Mouse (Mus musculus): ENCODE measurements around the gene Glp1r. TPM values are rescaled to one million over a fixed set of nuclear protein-coding genes. Genes with fewer than 3 reads are reported as not detected.

Gene Glp1r
- polyA plus RNA-seq, 1 experiment from 2014 or later: 0.96 TPM

DNA sequence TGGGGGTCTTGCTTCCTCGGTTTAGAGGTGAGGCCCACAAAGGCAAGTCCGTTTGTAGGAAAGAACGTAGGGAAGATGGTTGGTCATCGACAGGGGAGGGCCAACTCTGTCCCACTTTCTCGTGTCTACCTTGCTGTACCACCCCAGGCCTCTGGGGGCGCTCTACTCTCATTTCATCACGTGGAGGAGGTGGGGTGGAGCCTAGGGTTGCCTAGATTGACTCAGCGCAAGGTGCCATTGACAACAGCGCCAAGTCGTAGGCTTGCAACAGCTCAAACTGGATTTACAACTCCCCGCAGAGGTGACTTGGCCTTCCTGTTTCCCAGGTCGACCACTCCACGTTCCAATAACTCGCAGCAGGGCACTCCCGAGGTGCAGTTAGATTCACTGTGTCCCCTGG lies 27.3 kb upstream of the Glp1r start:
- no peaks in the 10 kb centered on the region for H3K36me3 ChIP-seq (replicated peaks; ENCODE audit: control insufficient read depth, insufficient read depth)
- WGBS: 65% methylated on average over 15 of the region's 15 CpGs
- 0 out of 2 replicates have a peak, but pooled peaks cover 3% of the 10 kb centered on the region for H3K9me3 ChIP-seq (ENCODE audit: control insufficient read depth, low read length)
- no peaks in the 10 kb centered on the region for H3K4me1 ChIP-seq (replicated peaks; ENCODE audit: control insufficient read depth, insufficient read depth, low read length)
- H3K9ac ChIP-seq: no peak overlapping the region
- no peak for ATAC-seq (ENCODE audit: low FRiP score)
- H3K27ac ChIP-seq: no peak overlapping the region
- no peak overlapping the region for H3K4me3 ChIP-seq (replicated peaks; ENCODE audit: low read length)
- DNase-seq (ENCODE audit: low spot score): no peak
- no peaks in the 10 kb centered on the region for H3K27me3 ChIP-seq (ENCODE audit: control insufficient read depth, insufficient read depth, low read length)
- H3K4me2 ChIP-seq (replicated peaks): no peak overlapping the region

DNA sequence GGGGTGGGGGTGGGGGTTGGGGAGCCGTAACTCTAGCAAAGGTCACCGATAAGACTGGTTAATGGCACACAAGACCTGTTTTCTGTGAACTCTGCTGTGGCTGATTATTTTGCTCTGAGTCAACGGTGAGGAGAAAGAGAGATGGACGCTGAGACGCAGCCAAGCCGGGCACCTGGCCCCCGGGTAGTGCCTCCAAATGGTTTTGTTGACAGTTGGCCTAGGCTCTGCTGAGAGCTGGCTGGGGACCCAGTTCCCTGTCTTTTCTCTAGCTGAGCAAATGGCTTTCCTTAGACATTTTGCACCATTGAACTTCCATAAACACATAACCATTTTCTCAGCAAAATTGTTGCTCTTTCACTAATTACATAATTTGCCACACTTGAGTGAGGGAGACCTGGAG lies 24.2 kb upstream of the Glp1r start:
- Histone ChIP-seq H3K9me3 (ENCODE audit: control insufficient read depth, low read length) (0 out of 2 replicates have a peak, but pooled peaks cover 3% of the 10 kb centered on the region), H3K4me3 (replicated peaks; ENCODE audit: low read length) (no peak overlapping the region), H3K4me1 (replicated peaks; ENCODE audit: control insufficient read depth, insufficient read depth, low read length) (peaks cover 9% of the 10 kb centered on the region; the same call in 1 of the 2 replicates), H3K27me3 (ENCODE audit: control insufficient read depth, insufficient read depth, low read length) (no peaks in the 10 kb centered on the region), H3K9ac (no peak overlapping the region), H3K27ac (no peak overlapping the region), H3K36me3 (replicated peaks; ENCODE audit: control insufficient read depth, insufficient read depth) (no peaks in the 10 kb centered on the region), H3K4me2 (replicated peaks) (no peak overlapping the region)
- no peak for DNase-seq (ENCODE audit: low spot score)
- no peak for ATAC-seq (ENCODE audit: low FRiP score)
- WGBS: 82% methylated on average over 7 of the region's 7 CpGs

DNA sequence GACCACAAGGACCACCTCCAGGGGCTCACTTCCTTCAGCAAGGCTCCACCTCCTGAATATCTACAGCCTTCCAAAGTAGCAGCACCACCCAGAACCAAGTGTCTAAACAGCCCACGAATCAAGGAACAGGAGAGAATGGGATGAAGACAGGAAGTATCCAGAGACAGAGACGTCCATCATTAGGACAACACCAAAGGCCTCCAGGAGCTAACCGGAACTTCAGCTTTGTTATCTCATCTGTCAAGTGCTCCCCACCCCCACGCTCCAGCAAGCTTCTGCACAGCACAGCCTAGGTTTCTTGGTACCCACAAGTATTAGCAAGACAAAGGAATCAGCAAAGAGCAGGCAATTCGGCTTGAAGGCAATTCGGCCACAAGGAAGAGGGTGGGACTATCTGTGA lies 23.0 kb upstream of the Glp1r start:
- H3K4me1 ChIP-seq (replicated peaks; ENCODE audit: control insufficient read depth, insufficient read depth, low read length): peaks cover 17% of the 10 kb centered on the region
- H3K9ac ChIP-seq: no peak overlapping the region
- no peak overlapping the region for H3K4me2 ChIP-seq (replicated peaks)
- ATAC-seq (ENCODE audit: low FRiP score) (no peak), DNase-seq (ENCODE audit: low spot score) (no peak)
- WGBS: 18% methylated on average over 6 of the region's 6 CpGs
- no peak overlapping the region for H3K4me3 ChIP-seq (replicated peaks; ENCODE audit: low read length)
- H3K27ac ChIP-seq: no peak overlapping the region
- 0 out of 2 replicates have a peak, but pooled peaks cover 3% of the 10 kb centered on the region for H3K9me3 ChIP-seq (ENCODE audit: control insufficient read depth, low read length)
- H3K27me3 ChIP-seq (ENCODE audit: control insufficient read depth, insufficient read depth, low read length): no peaks in the 10 kb centered on the region
- no peaks in the 10 kb centered on the region for H3K36me3 ChIP-seq (replicated peaks; ENCODE audit: control insufficient read depth, insufficient read depth)

DNA sequence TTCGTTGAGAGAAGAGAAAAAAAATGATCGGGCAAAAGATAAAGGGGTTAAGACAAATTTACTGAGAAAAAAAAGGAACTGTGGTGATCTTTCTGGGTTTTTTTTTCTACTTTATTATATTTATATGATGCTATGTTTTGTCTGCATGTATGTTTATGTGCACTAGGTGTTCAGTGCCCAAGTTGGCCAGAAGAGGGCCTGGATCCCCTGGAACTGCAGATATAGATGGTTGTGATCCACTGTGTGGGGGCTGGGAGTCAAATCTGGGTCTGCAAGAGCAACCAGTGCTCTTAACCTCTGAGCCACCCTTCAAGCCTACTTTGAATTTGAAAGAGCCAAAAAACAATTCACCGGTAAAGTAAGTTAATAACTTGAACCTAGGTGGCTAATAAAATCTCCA lies 21.2 kb upstream of the Glp1r start:
- H3K36me3 ChIP-seq (replicated peaks; ENCODE audit: control insufficient read depth, insufficient read depth): no peaks in the 10 kb centered on the region
- 88% methylated on average over 3 of the region's 3 CpGs for WGBS

DNA sequence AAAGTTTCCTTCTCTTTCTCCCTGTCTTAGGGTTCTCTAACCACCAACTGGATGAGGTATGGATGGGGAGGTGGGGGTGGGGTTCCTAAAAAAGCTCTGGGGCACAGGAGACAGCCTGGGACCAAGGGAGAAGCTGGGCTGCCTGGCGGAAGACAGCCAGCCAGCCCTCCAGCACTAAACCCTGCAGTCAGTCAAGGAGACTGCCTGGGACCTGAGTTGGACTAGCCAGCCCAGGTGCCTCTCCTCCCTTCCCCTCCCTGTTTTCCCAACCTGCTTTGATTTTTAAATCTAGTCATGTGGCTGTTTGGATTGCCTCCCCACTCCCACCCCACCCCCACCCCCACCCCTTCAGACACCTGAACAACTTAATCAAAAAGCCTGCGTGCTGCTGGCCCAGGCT lies 20.6 kb upstream of the Glp1r start:
- DNase-seq (ENCODE audit: low spot score) (no peak), ATAC-seq (ENCODE audit: low FRiP score) (no peak)
- Histone ChIP-seq H3K4me3 (replicated peaks; ENCODE audit: low read length) (no peak overlapping the region), H3K27me3 (ENCODE audit: control insufficient read depth, insufficient read depth, low read length) (no peaks in the 10 kb centered on the region), H3K4me2 (replicated peaks) (no peak overlapping the region), H3K9me3 (ENCODE audit: control insufficient read depth, low read length) (0 out of 2 replicates have a peak, but pooled peaks cover 3% of the 10 kb centered on the region), H3K9ac (no peak overlapping the region), H3K36me3 (replicated peaks; ENCODE audit: control insufficient read depth, insufficient read depth) (no peaks in the 10 kb centered on the region), H3K27ac (no peak overlapping the region), H3K4me1 (replicated peaks; ENCODE audit: control insufficient read depth, insufficient read depth, low read length) (peaks cover 17% of the 10 kb centered on the region)
- 64% methylated on average over 2 of the region's 2 CpGs for WGBS

More for the DNA sequence above, 21.2 kb upstream of the Glp1r start:
- peaks cover 17% of the 10 kb centered on the region for H3K4me1 ChIP-seq (replicated peaks; ENCODE audit: control insufficient read depth, insufficient read depth, low read length)
- H3K9ac ChIP-seq: no peak overlapping the region
- H3K4me3 ChIP-seq (replicated peaks; ENCODE audit: low read length): no peak overlapping the region
- H3K4me2 ChIP-seq (replicated peaks): no peak overlapping the region
- H3K27me3 ChIP-seq (ENCODE audit: control insufficient read depth, insufficient read depth, low read length): no peaks in the 10 kb centered on the region
- H3K9me3 ChIP-seq (ENCODE audit: control insufficient read depth, low read length): 0 out of 2 replicates have a peak, but pooled peaks cover 3% of the 10 kb centered on the region
- DNase-seq (ENCODE audit: low spot score) (no peak), ATAC-seq (ENCODE audit: low FRiP score) (no peak)
- H3K27ac ChIP-seq: no peak overlapping the region

DNA sequence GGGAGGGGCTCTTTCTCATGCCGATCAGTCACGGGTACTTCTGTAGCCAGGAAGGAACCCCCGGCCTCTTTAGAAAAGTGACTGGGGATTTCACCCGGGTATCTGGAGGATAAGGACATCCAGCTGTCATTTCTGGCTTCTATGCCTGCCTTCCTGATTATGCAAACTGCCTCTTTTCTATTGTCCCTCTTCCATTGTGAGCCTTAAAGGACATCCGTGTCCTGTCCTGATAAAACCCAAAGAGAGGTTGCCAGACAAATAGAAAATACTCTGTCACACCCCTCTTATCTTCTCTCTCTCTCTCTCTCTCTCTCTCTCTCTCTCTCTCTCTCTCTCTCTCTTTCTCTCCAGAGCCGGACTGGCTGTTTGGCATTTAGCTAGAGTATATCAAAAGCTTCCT lies 19.4 kb upstream of the Glp1r start:
- Histone ChIP-seq H3K36me3 (replicated peaks; ENCODE audit: control insufficient read depth, insufficient read depth) (no peaks in the 10 kb centered on the region), H3K4me3 (replicated peaks; ENCODE audit: low read length) (no peak overlapping the region), H3K27ac (peak overlapping the region; percentile 46; the same call in 1 of the 2 replicates), H3K4me1 (replicated peaks; ENCODE audit: control insufficient read depth, insufficient read depth, low read length) (peaks cover 17% of the 10 kb centered on the region), H3K27me3 (ENCODE audit: control insufficient read depth, insufficient read depth, low read length) (no peaks in the 10 kb centered on the region), H3K4me2 (replicated peaks) (peak overlapping the region; percentile 21; the same call in 1 of the 2 replicates), H3K9ac (no peak overlapping the region), H3K9me3 (ENCODE audit: control insufficient read depth, low read length) (peaks cover 4% of the 10 kb centered on the region; the same call in 1 of the 2 replicates)
- peak; percentile 36 for DNase-seq (ENCODE audit: low spot score)
- WGBS: under 1% methylated on average over 6 of the region's 6 CpGs
- no peak for ATAC-seq (ENCODE audit: low FRiP score)

DNA sequence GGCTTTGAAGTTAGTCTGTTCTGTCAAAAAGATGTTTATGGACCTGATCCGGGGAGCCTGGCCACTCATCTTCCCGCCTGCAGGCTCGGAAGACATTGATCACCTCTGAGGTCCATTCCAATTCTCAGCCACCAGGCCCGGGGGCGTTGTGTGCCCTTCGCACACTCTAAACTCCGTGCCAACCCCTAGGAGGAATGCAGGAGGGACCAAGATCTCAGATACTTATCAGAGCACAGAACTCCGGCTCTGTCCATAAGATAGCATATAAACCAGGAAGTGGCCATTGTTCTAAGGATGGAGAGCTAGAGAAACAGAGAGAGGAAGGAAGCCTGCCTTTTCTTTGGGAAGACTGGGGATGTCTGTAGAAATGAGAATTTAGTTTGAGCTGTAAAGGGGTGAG lies 18.1 kb upstream of the Glp1r start:
- Histone ChIP-seq H3K4me2 (replicated peaks) (no peak overlapping the region), H3K4me1 (replicated peaks; ENCODE audit: control insufficient read depth, insufficient read depth, low read length) (peaks cover 17% of the 10 kb centered on the region), H3K36me3 (replicated peaks; ENCODE audit: control insufficient read depth, insufficient read depth) (no peaks in the 10 kb centered on the region), H3K9ac (no peak overlapping the region), H3K4me3 (replicated peaks; ENCODE audit: low read length) (no peak overlapping the region), H3K9me3 (ENCODE audit: control insufficient read depth, low read length) (peaks cover 4% of the 10 kb centered on the region; the same call in 1 of the 2 replicates), H3K27me3 (ENCODE audit: control insufficient read depth, insufficient read depth, low read length) (no peaks in the 10 kb centered on the region), H3K27ac (no peak overlapping the region)
- WGBS: 80% methylated on average over 8 of the region's 8 CpGs
- no peak for DNase-seq (ENCODE audit: low spot score)
- ATAC-seq (ENCODE audit: low FRiP score): no peak

DNA sequence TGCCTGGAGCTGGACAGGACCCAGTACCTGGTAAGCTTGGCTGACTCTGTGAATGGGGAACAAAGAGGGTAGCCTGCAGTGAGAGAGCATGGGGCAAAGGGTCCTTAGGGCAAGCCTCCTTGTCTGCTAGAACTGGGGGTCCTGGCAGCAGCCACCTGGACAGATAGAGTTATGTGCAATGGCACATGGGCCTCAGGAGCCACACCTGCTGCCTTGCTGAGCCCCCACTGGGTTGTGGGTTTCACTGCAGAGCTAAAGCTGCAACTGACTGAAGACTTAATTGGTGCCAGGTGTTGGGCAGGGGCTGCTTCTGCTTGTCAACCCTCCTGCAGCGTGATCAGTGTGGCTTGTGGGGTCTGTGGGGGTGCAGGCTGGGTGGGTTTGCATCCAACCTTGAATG lies 9.5 kb upstream of the Glp1r start:
- Histone ChIP-seq H3K4me2 (replicated peaks) (no peak overlapping the region), H3K9me3 (ENCODE audit: control insufficient read depth, low read length) (no peaks in the 10 kb centered on the region), H3K27ac (no peak overlapping the region), H3K4me1 (replicated peaks; ENCODE audit: control insufficient read depth, insufficient read depth, low read length) (no peaks in the 10 kb centered on the region), H3K4me3 (replicated peaks; ENCODE audit: low read length) (no peak overlapping the region), H3K36me3 (replicated peaks; ENCODE audit: control insufficient read depth, insufficient read depth) (no peaks in the 10 kb centered on the region), H3K9ac (no peak overlapping the region), H3K27me3 (ENCODE audit: control insufficient read depth, insufficient read depth, low read length) (no peaks in the 10 kb centered on the region)
- DNase-seq (ENCODE audit: low spot score): no peak
- 39% methylated on average over 1 of the region's 1 CpGs for WGBS
- ATAC-seq (ENCODE audit: low FRiP score): no peak

DNA sequence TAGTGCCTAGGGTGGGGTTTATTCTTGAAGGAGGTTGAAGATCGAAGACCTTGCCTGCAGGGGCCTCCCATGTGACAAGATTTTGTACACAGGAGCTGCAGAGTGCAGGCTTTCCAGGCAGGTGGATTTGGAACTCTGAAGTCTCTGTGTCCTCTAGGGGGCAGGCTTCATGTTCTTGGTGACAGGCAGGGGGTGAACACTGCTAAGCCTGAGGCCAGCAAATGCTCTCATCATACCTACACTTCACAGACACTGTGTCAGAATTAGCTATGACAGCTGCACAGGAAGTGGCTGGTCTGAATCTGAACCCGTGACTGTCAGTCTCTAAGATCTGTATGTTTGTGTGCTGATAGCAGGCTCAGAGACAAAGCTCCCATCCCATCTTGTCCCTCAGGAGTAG lies 8.9 kb upstream of the Glp1r start:
- Histone ChIP-seq H3K9me3 (ENCODE audit: control insufficient read depth, low read length) (no peaks in the 10 kb centered on the region), H3K27ac (no peak overlapping the region), H3K4me1 (replicated peaks; ENCODE audit: control insufficient read depth, insufficient read depth, low read length) (no peaks in the 10 kb centered on the region), H3K36me3 (replicated peaks; ENCODE audit: control insufficient read depth, insufficient read depth) (no peaks in the 10 kb centered on the region), H3K27me3 (ENCODE audit: control insufficient read depth, insufficient read depth, low read length) (no peaks in the 10 kb centered on the region), H3K9ac (no peak overlapping the region), H3K4me2 (replicated peaks) (no peak overlapping the region), H3K4me3 (replicated peaks; ENCODE audit: low read length) (no peak overlapping the region)
- DNase-seq (ENCODE audit: low spot score): peak; percentile 38
- 55% methylated on average over 2 of the region's 2 CpGs for WGBS
- no peak for ATAC-seq (ENCODE audit: low FRiP score)

DNA sequence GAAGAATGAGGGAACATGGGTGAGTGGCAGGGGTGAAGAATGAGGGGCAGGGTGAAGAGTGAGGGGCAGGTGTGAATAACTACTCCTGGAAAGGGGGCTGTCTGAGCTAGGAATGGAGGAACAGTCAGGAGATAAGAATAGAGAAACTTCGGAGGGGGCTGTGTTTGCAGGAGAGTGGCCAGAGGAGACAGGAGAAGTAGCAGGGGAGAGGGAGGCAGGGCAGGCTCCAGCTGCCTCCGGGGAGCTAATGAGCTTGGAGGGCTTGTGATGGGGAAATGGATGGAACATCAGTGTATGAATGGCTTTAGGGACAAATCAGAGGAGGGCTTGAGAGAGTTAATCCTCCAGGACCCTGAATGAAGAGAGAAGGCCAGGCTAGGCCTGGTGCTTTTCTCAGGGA lies 4.5 kb upstream of the Glp1r start:
- DNase-seq (ENCODE audit: low spot score) (no peak), ATAC-seq (ENCODE audit: low FRiP score) (no peak)
- Histone ChIP-seq H3K36me3 (replicated peaks; ENCODE audit: control insufficient read depth, insufficient read depth) (no peaks in the 10 kb centered on the region), H3K4me1 (replicated peaks; ENCODE audit: control insufficient read depth, insufficient read depth, low read length) (peaks cover 7% of the 10 kb centered on the region), H3K9ac (no peak overlapping the region), H3K4me3 (replicated peaks; ENCODE audit: low read length) (no peak overlapping the region), H3K27me3 (ENCODE audit: control insufficient read depth, insufficient read depth, low read length) (peaks cover 16% of the 10 kb centered on the region), H3K27ac (no peak overlapping the region), H3K9me3 (ENCODE audit: control insufficient read depth, low read length) (no peaks in the 10 kb centered on the region), H3K4me2 (replicated peaks) (no peak overlapping the region)
- WGBS: 29% methylated on average over 2 of the region's 2 CpGs

Measured in hindbrain, embryonic 14.5 days (tissue).